Mouse (Mus musculus): ENCODE measurements at regions not wholly inside any gene's neighbourhood (a gene's known extent, or its start where the extent isn't known, plus 50 kb on each side); places are given as distances from the start of the nearest gene placed in this dataset.
A peak's percentile ranks its signal among the peaks of the same experiment; 100 is the strongest.

DNA sequence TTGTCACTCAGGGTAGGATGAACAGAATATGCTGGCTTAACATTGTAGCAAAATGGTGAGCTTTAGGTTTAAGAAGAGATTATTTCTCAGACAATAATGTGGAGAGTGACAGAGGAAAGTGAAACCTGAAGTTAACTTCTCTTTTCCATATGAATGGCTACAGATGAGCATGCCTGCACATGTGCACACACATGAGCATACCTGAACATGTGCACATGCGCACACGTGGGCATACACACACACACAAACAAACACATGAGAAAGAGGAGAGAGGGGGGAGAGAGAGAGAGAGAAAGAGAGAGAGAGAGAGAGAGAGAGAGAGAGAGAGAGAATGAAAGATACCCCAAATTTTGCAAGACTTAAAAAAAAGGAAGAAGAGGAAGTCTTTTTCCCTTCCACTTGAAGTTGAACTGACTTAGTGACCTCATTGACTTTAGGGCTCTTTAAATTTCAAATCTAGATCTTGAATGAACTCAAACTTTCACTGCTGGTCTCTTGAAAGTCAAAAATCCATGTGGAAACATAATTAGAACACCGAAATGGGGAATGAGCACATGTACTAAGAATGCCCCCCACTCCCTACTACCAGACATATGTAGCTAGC, 105.6 kb downstream of the 1190002N15Rik start:
- Histone ChIP-seq H3K36me3 (ENCODE audit: control insufficient read depth, insufficient read depth, low read length) (no peaks in the 10 kb centered on the region), H3K27me3 (ENCODE audit: control insufficient read depth, insufficient read depth, low read length) (no peaks in the 10 kb centered on the region), H3K4me3 (ENCODE audit: low read depth, low read length) (no peak overlapping the region), H3K9ac (replicated peaks; ENCODE audit: low read depth, low read length) (no peak overlapping the region), H3K4me2 (replicated peaks; ENCODE audit: low read depth, low read length) (no peak overlapping the region), H3K27ac (ENCODE audit: low read length) (no peak overlapping the region), H3K9me3 (ENCODE audit: control insufficient read depth, low read depth, low read length) (no peaks in the 10 kb centered on the region), H3K4me1 (ENCODE audit: control insufficient read depth, insufficient read depth, low read length) (no peaks in the 10 kb centered on the region)
- no peak for ATAC-seq (ENCODE audit: insufficient number of reproducible peaks, insufficient read depth, low FRiP score, low read depth)
- 94% methylated on average over 3 of the region's 3 CpGs for WGBS

DNA sequence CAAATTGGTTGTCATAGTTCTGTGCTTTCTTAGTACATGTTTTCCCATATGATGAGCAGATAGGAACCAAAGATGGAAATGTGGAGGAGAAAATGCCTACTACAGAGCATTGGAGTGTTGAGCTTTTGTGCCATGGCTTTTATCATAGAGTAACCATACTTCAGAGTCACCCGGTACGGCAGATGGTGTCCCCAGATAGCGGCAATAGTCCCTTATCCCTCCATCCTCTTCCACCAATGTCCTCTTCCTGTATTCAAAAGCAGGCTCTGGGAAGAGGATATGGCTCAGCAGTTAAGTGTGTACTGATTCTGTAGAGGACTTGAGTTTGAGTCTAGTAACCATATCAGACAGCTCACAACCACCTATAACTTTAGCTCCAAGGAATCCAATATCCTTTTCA, 106.3 kb downstream of the 1190002N15Rik start:
- no peak overlapping the region for H3K4me3 ChIP-seq (ENCODE audit: low read depth, low read length)
- WGBS, result 100% methylated on average over 3 of the region's 3 CpGs

DNA sequence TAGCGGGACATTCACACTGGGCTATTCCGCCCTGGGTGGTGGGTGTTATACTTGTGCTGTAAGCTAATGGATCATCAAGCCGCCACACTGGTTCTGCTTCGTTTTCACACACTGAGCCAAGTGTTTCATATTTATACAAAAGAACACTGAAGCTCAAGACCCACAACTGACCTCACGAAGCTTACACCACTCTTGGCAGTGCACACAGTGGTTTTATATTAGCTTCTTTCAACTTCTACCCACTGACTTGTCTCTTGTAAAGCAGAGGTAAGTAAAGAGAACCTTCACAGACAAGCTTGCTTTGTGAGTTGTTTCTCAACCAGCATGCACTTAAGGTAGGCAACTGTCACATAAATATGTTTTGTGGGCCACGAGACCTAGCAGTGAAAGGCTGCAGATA, 106.9 kb downstream of the 1190002N15Rik start:
- ATAC-seq (ENCODE audit: insufficient number of reproducible peaks, insufficient read depth, low FRiP score, low read depth), result no peak
- 79% methylated on average over 6 of the region's 6 CpGs for WGBS
- no peak overlapping the region for H3K4me2 ChIP-seq (replicated peaks; ENCODE audit: low read depth, low read length)

More for the DNA sequence above, 106.3 kb downstream of the 1190002N15Rik start:
- no peaks in the 10 kb centered on the region for H3K36me3 ChIP-seq (ENCODE audit: control insufficient read depth, insufficient read depth, low read length)
- H3K9ac ChIP-seq (replicated peaks; ENCODE audit: low read depth, low read length), result no peak overlapping the region
- H3K27me3 ChIP-seq (ENCODE audit: control insufficient read depth, insufficient read depth, low read length), result no peaks in the 10 kb centered on the region
- no peak for ATAC-seq (ENCODE audit: insufficient number of reproducible peaks, insufficient read depth, low FRiP score, low read depth)
- no peaks in the 10 kb centered on the region for H3K9me3 ChIP-seq (ENCODE audit: control insufficient read depth, low read depth, low read length)
- no peak overlapping the region for H3K27ac ChIP-seq (ENCODE audit: low read length)
- H3K4me2 ChIP-seq (replicated peaks; ENCODE audit: low read depth, low read length), result no peak overlapping the region
- no peaks in the 10 kb centered on the region for H3K4me1 ChIP-seq (ENCODE audit: control insufficient read depth, insufficient read depth, low read length)

DNA sequence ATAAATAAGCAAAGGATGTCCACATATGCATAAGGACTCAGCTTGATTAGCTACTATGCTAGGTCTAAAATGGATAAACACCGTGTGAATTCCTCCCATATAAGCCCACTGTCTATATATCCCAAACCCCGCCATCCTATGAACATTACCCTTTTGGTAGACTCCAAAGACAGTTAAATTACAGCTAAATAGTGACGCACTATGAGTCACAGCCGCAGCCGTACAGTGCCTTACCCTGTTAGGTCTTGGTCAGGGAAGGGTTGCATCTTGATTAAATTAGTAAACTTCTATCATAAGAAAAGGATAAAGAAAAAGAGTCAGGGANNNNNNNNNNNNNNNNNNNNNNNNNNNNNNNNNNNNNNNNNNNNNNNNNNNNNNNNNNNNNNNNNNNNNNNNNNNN, 111.1 kb downstream of the 1190002N15Rik start:
- Histone ChIP-seq H3K4me3 (ENCODE audit: low read depth, low read length) (no peak overlapping the region), H3K27ac (ENCODE audit: low read length) (no peak overlapping the region), H3K4me1 (ENCODE audit: control insufficient read depth, insufficient read depth, low read length) (no peaks in the 10 kb centered on the region), H3K36me3 (ENCODE audit: control insufficient read depth, insufficient read depth, low read length) (no peaks in the 10 kb centered on the region), H3K27me3 (ENCODE audit: control insufficient read depth, insufficient read depth, low read length) (no peaks in the 10 kb centered on the region), H3K9me3 (ENCODE audit: control insufficient read depth, low read depth, low read length) (no peaks in the 10 kb centered on the region), H3K9ac (replicated peaks; ENCODE audit: low read depth, low read length) (no peak overlapping the region), H3K4me2 (replicated peaks; ENCODE audit: low read depth, low read length) (no peak overlapping the region)
- 84% methylated on average over 5 of the region's 5 CpGs for WGBS
- no peak for ATAC-seq (ENCODE audit: insufficient number of reproducible peaks, insufficient read depth, low FRiP score, low read depth)

More for the DNA sequence above, 106.9 kb downstream of the 1190002N15Rik start:
- Histone ChIP-seq H3K9me3 (ENCODE audit: control insufficient read depth, low read depth, low read length) (no peaks in the 10 kb centered on the region), H3K27ac (ENCODE audit: low read length) (no peak overlapping the region), H3K27me3 (ENCODE audit: control insufficient read depth, insufficient read depth, low read length) (no peaks in the 10 kb centered on the region), H3K4me3 (ENCODE audit: low read depth, low read length) (no peak overlapping the region), H3K36me3 (ENCODE audit: control insufficient read depth, insufficient read depth, low read length) (no peaks in the 10 kb centered on the region), H3K9ac (replicated peaks; ENCODE audit: low read depth, low read length) (no peak overlapping the region), H3K4me1 (ENCODE audit: control insufficient read depth, insufficient read depth, low read length) (no peaks in the 10 kb centered on the region)

DNA sequence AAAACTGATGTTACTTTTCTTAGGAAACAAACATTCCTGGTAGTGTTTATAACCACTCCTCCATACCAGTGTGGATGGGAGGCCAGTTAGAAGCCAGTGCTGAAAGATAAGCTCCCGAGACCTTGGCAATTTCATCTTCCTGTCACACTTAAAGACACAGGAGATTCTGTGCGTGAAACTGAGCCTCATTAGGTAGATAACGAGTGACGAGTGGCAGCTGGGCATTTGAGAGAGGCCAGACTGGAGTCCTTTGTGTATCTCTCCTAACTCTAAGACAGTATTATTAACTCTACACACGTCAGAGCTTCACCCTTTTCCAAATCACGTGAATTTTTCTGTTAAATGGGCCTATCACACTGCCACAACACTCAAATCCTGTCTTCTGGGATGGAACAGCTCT, 112.1 kb downstream of the 1190002N15Rik start:
- H3K4me2 ChIP-seq (replicated peaks; ENCODE audit: low read depth, low read length), result no peak overlapping the region
- no peaks in the 10 kb centered on the region for H3K27me3 ChIP-seq (ENCODE audit: control insufficient read depth, insufficient read depth, low read length)
- no peak overlapping the region for H3K9ac ChIP-seq (replicated peaks; ENCODE audit: low read depth, low read length)
- no peaks in the 10 kb centered on the region for H3K36me3 ChIP-seq (ENCODE audit: control insufficient read depth, insufficient read depth, low read length)
- WGBS, result 29% methylated on average over 6 of the region's 6 CpGs
- no peak overlapping the region for H3K4me3 ChIP-seq (ENCODE audit: low read depth, low read length)
- no peak for ATAC-seq (ENCODE audit: insufficient number of reproducible peaks, insufficient read depth, low FRiP score, low read depth)
- H3K9me3 ChIP-seq (ENCODE audit: control insufficient read depth, low read depth, low read length), result no peaks in the 10 kb centered on the region
- no peaks in the 10 kb centered on the region for H3K4me1 ChIP-seq (ENCODE audit: control insufficient read depth, insufficient read depth, low read length)
- H3K27ac ChIP-seq (ENCODE audit: low read length), result no peak overlapping the region

DNA sequence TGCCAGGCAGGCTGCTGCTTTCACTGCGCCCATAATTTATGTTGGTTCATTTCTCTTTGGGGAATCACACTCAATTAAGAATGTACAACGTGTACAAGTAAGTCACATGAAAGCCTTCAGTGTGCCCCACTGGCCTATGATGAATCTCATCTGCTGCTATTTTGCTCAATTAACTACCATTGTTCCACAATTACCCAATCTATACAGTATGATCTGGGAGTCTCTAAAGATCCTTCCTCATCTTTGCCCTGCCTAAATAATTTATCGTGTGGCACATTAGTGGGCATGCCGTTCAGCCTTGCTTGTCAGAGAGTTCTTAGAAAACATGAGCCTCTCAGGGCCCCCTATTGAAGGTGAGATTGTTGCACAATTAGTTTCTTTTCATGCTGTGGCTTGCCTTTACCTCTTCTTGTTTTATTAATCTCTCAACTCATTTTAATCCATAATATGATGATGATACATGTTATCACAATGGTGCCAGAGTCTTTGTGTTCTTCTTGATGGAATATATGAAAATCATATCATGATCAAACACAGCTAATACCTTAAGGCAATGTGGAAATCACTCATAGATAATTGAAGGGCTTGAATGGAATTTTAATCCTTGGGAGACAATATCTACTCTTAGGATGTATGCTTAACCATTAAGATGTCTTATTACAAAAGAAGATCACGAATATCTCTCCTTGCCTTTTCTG, 113.3 kb downstream of the 1190002N15Rik start:
- no peak overlapping the region for H3K4me2 ChIP-seq (replicated peaks; ENCODE audit: low read depth, low read length)
- no peaks in the 10 kb centered on the region for H3K4me1 ChIP-seq (ENCODE audit: control insufficient read depth, insufficient read depth, low read length)
- H3K27ac ChIP-seq (ENCODE audit: low read length), result no peak overlapping the region
- H3K4me3 ChIP-seq (ENCODE audit: low read depth, low read length), result no peak overlapping the region
- 63% methylated on average over 5 of the region's 5 CpGs for WGBS
- H3K9ac ChIP-seq (replicated peaks; ENCODE audit: low read depth, low read length), result no peak overlapping the region
- ATAC-seq (ENCODE audit: insufficient number of reproducible peaks, insufficient read depth, low FRiP score, low read depth), result no peak
- no peaks in the 10 kb centered on the region for H3K27me3 ChIP-seq (ENCODE audit: control insufficient read depth, insufficient read depth, low read length)
- no peaks in the 10 kb centered on the region for H3K9me3 ChIP-seq (ENCODE audit: control insufficient read depth, low read depth, low read length)
- H3K36me3 ChIP-seq (ENCODE audit: control insufficient read depth, insufficient read depth, low read length), result no peaks in the 10 kb centered on the region

DNA sequence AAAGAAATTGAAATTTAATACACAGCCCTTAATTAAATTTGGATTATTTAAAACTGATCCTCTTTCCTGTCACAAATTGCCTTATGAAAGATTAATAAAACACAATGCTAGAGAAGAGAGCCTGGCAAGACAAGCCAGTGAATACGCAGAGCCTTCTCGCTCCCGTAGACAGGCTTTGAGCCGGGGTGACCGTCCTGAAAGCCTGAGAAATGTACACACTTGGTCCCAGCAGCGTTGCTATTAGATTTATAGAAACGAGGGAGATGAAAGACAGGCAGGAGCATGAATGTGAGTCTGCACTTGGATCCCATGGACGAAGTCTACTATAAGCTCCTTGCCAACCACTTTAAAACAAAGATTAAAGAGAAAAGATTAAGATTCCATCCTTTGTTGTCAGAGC, 127.3 kb downstream of the 1190002N15Rik start:
- 32% methylated on average over 8 of the region's 8 CpGs for WGBS
- H3K4me3 ChIP-seq (ENCODE audit: low read depth, low read length), result no peak overlapping the region
- no peaks in the 10 kb centered on the region for H3K27me3 ChIP-seq (ENCODE audit: control insufficient read depth, insufficient read depth, low read length)
- H3K36me3 ChIP-seq (ENCODE audit: control insufficient read depth, insufficient read depth, low read length), result no peaks in the 10 kb centered on the region
- no peak overlapping the region for H3K27ac ChIP-seq (ENCODE audit: low read length)
- ATAC-seq (ENCODE audit: insufficient number of reproducible peaks, insufficient read depth, low FRiP score, low read depth), result no peak
- no peak overlapping the region for H3K4me2 ChIP-seq (replicated peaks; ENCODE audit: low read depth, low read length)
- no peak overlapping the region for H3K9ac ChIP-seq (replicated peaks; ENCODE audit: low read depth, low read length)
- H3K9me3 ChIP-seq (ENCODE audit: control insufficient read depth, low read depth, low read length), result no peaks in the 10 kb centered on the region
- H3K4me1 ChIP-seq (ENCODE audit: control insufficient read depth, insufficient read depth, low read length), result no peaks in the 10 kb centered on the region

DNA sequence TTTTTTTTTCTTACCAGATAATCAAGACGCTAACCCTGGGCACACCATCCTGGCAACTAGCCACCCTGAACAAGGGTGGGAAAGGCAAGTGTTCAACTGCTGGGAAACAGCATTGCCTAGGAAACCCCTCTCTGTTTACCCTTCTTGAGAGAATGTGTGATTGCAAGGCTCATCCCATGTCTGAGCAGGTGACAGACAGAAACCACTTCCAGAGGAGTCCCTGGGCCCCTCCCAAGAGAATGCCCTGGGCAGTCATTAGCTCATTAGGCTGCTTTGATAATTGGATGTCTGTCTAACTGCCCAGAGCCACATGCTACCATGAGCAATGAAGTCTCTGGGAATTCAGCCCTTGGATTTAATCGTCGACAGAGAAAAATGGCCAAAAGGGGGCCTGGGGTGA, 127.8 kb downstream of the 1190002N15Rik start:
- whole genome bisulfite sequencing, result 27% methylated on average over 3 of the region's 3 CpGs
- no peaks in the 10 kb centered on the region for H3K9me3 ChIP-seq (ENCODE audit: control insufficient read depth, low read depth, low read length)
- no peaks in the 10 kb centered on the region for H3K36me3 ChIP-seq (ENCODE audit: control insufficient read depth, insufficient read depth, low read length)
- H3K9ac ChIP-seq (replicated peaks; ENCODE audit: low read depth, low read length), result no peak overlapping the region
- 0 out of 2 replicates have a peak, but pooled peaks have one; percentile 21 for ATAC-seq (ENCODE audit: insufficient number of reproducible peaks, insufficient read depth, low FRiP score, low read depth)
- no peaks in the 10 kb centered on the region for H3K4me1 ChIP-seq (ENCODE audit: control insufficient read depth, insufficient read depth, low read length)
- H3K27me3 ChIP-seq (ENCODE audit: control insufficient read depth, insufficient read depth, low read length), result no peaks in the 10 kb centered on the region
- no peak overlapping the region for H3K27ac ChIP-seq (ENCODE audit: low read length)
- H3K4me2 ChIP-seq (replicated peaks; ENCODE audit: low read depth, low read length), result no peak overlapping the region
- no peak overlapping the region for H3K4me3 ChIP-seq (ENCODE audit: low read depth, low read length)

Measured in stomach, embryonic 14.5 days (tissue).